Mouse (Mus musculus) regulatory T cell (primary cell): ENCODE measurements around the gene Tnrc6b.

Experiments
- in situ Hi-C: fragments of 300-600 bp; cut with MboI, MseI; formaldehyde crosslinking; loops from one replicate; pipeline ENCODE4 v1.15.1; 2025; ENCODE audit warnings: high pct_unique_total_duplicates

The Tnrc6b gene

GRCm38 (mm10) chr15:80710608-80711363 lies at the start of gene Tnrc6b:
Tnrc6b (plus strand) TSS chr15:80711313.
- in situ Hi-C loops: loop anchor here (10.0 kb wide), 1 partner anchor 84 kb away; no protein-coding TSS in a partner anchor

- in situ Hi-C loops: loop anchor here (10.0 kb wide), 1 partner anchor 1090 kb away; no protein-coding TSS in a partner anchor
Observed at GRCm38 (mm10) chr15:80664444-80664843, 46.7 kb upstream of the Tnrc6b start.

- in situ Hi-C loops: no loop called here
Observed at GRCm38 (mm10) chr15:80671295-80672252, 39.5 kb upstream of the Tnrc6b start, which contains the start of gene Fam83f. Fam83f (plus strand) TSS chr15:80671847.

GRCm38 (mm10) chr15:80672810-80673209 lies 38.3 kb upstream of the Tnrc6b start:
- in situ Hi-C loops: no loop called here

GRCm38 (mm10) chr15:80673337-80674095 lies 37.6 kb upstream of the Tnrc6b start:
- in situ Hi-C loops: no loop called here

GRCm38 (mm10) chr15:80674700-80675099 lies 36.4 kb upstream of the Tnrc6b start:
- in situ Hi-C loops: no loop called here

GRCm38 (mm10) chr15:80679515-80680215 lies 31.4 kb upstream of the Tnrc6b start:
- in situ Hi-C loops: no loop called here

- in situ Hi-C loops: no loop called here
Observed at GRCm38 (mm10) chr15:80680347-80681030, 30.6 kb upstream of the Tnrc6b start.

- in situ Hi-C loops: no loop called here
Observed at GRCm38 (mm10) chr15:80681466-80681881, 29.6 kb upstream of the Tnrc6b start.

GRCm38 (mm10) chr15:80682343-80682742 lies 28.8 kb upstream of the Tnrc6b start:
- in situ Hi-C loops: no loop called here

- in situ Hi-C loops: no loop called here
Observed at GRCm38 (mm10) chr15:80683151-80683550, 28.0 kb upstream of the Tnrc6b start.

GRCm38 (mm10) chr15:80683990-80684389 lies 27.1 kb upstream of the Tnrc6b start:
- in situ Hi-C loops: no loop called here

GRCm38 (mm10) chr15:80684786-80685602 lies 26.1 kb upstream of the Tnrc6b start:
- in situ Hi-C loops: no loop called here

- in situ Hi-C loops: no loop called here
Observed at GRCm38 (mm10) chr15:80685603-80685895, 25.6 kb upstream of the Tnrc6b start.

GRCm38 (mm10) chr15:80688536-80688935 lies 22.6 kb upstream of the Tnrc6b start:
- in situ Hi-C loops: no loop called here

- in situ Hi-C loops: loop anchor here (10.0 kb wide), 1 partner anchor 399 kb away; no protein-coding TSS in a partner anchor
Observed at GRCm38 (mm10) chr15:80693492-80693891, 17.6 kb upstream of the Tnrc6b start.

- in situ Hi-C loops: loop anchor here (10.0 kb wide), 1 partner anchor 400 kb away; no protein-coding TSS in a partner anchor
Observed at GRCm38 (mm10) chr15:80694125-80694910, 16.8 kb upstream of the Tnrc6b start.

- in situ Hi-C loops: loop anchor here (10.0 kb wide), 1 partner anchor 403 kb away; no protein-coding TSS in a partner anchor
Observed at GRCm38 (mm10) chr15:80697564-80697963, 13.5 kb upstream of the Tnrc6b start.
